Mouse (Mus musculus) erythroblast, adult 5-6 weeks (primary cell): ENCODE measurements around the gene Vsnl1. TPM values are rescaled to one million over a fixed set of nuclear protein-coding genes. Genes with fewer than 3 reads are reported as not detected.
A peak's percentile ranks its signal among the peaks of the same experiment; 100 is the strongest.

ENCODE experiments used
- ATAC-seq: replicated peaks from 2 replicates; pipeline ENCODE4 v1.8.0; 2016; ENCODE audit warnings: moderate number of reproducible peaks, mild to moderate bottlenecking, moderate TSS enrichment, inconsistent platforms; ENCODE audit not compliant: poor library complexity, low FRiP score, severe bottlenecking
- total RNA-seq, 2 experiments: library from RNA; stranded (forward) in 1 of 2; stranded (reverse) in 1 of 2; fragments of 150-400 nt in 1 of 2; fragments of 200-764, 138-1000 nt in 1 of 2; gene quantifications; 2 replicates each; pipeline versions ENCODE4 v1.2.3 to v1.2.4; 2015 to 2017; ENCODE audit warnings: low replicate concordance in 2 of 2

Gene Vsnl1
- not detected in 2 replicates for total RNA-seq (2015; ENCODE audit: low replicate concordance)
- 0.42 TPM in 1 of 2 replicates, not detected in the other for total RNA-seq (2017; ENCODE audit: low replicate concordance)

DNA sequence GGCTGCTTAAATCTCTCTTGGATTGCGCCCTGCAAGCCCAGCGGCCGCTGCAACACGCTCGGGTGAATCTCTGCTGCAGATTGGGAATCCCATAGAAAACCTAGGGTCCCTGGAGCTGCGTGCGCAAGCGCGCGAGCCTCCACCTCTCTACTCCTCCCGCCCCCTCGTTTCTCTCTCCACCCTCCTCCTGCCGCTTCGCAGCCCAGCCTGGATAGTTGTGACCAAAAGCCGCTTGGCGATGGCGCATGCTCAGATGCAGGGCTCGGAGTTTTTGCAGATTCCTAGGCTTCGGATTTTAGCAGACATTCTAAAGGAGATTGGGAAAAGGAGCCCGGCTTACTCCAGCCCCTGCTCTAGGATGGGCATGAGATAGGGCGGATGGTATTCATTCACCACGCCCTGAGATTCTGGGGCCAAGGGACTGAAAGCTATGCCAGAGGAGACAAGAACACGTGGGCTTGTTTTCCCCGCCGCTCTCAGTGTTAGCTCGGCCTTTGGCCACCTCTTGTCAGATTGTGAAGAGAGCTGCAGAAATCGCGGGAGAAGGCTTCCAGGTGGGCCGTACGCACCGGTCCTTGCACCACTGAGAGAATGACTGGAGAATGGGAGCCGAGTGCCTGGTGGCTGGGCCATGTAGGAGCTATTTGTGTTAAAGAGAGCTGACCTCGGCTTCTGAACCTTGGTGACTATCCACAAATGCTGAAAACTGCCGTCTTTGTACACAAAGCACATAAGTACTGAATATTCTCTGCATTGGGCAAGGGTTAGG lies at the start of gene Vsnl1:
Vsnl1 (minus strand) TSS at position 117 of the 769 bp plus-strand sequence.
- ATAC-seq: no peak

DNA sequence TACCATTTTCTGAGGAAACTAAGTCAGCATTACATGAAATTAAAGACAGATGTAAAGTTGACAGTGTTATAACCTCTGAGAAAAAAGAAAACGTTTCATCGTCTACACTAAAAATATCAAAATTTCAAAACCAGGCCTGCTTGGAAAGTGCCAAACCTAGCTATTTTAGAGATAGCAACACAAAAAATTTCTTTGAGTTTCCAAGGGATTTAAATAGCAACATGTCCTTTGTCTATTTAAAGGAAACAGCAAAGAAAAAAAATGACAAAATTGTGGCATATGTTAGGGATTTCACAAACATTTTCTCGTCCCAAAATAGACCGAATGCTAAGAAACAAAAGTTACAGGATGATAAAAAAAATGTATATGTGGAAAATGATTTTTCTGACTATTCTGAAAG lies 20.2 kb upstream of the Vsnl1 start:
- ATAC-seq: no peak

DNA sequence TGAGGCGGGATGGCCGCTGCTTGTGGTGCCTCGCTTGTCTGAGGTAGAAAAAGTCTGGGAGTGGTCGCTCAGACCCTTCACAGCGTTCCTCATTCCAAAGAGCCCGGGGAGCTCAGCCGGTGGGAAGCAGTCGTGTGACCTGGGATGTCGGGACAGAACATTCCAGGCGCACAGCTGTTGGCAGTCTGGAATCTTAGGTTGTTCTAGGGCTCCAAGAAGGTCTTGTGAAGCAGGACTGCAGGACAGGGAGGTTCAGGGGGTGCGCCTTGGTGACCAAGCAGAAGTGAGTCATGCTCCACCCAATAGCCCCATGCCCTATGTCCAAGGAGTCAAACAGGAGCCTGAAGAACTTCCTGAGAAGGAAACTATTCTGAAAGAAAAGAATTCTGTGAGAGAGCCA lies 19.8 kb upstream of the Vsnl1 start:
- ATAC-seq: no peak

DNA sequence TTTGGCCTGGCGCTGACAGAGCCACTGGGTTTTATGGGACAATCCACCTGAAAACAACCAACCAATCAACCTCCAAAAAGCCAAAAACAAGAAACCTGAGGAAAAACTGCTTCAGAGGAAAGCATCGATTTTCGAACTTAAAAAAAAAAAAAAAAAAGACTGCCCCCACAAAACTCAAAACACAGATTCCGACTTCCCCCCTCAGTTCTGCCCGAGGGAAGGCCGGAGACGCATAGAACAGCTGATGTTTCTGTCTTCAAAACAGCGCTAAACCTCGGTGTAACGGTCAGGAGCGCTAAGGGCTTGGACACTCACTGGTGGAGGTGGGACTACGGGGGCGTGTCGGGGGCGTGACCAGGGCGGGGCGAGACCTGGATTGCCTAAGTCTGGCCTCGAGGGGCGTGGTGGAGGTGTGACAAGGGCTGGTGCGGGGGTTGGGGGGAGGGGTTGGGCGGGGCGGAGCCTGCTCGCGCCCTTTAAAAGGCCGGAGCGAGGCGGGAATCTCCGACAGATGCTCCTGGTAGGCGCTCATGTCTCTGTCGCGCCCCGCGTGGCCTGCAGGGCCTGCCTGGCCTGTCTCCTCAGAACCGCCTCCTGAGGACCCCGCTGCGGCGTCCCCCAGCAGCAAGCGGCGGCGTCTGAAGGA lies 19.3 kb upstream of the Vsnl1 start, which contains the start of gene Rad51ap2:
Rad51ap2 (plus strand) TSS at position 531 of the 646 bp plus-strand sequence.
- 0 out of 2 replicates have a peak, but pooled peaks have one; percentile 35 for ATAC-seq

DNA sequence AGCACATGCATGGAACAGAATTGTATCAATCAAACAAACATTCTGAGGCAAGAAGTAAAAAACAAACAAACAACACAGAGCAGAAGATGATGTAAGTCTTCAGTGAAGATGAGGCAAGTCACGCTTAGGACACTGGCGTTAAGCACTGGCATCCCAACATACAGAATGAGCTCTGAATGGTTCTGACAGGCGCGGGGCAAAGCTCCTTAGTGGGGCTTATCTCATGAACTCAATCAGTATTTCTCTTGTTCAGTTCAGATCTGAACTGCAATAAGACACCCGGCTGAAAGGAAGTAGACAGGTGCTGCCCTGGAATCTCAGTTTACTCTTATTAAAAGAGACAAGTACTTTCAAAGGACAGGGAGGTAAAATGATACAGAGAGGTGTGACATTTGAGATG lies 17.7 kb upstream of the Vsnl1 start:
- no peak for ATAC-seq

DNA sequence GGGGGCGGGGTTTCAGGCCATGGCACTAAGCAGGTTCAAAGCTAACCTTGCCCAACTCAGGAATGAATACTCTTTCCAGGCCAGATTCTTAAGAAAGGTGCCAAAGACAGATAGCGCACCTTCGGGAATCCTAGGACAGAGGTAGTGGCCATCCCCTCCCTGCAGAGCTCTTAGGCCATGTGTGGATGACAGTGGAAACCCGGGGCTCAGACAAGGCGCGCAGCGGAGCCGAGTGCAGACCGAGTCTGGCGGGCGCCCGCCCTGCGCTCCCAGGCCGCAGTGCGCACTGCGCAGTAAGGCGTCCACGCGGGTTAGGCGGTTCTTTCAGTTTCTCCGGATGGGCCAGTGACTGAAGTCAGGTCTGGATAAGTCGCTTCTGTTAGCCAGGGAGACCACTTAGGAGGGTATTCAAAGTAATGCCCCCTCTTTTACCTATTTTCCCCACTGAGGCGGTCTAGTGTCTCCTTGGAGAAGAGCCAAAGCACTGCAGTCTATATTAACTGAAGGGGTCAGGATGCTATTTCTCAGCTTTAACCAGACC lies 1.6 kb upstream of the Vsnl1 start:
- no peak for ATAC-seq

DNA sequence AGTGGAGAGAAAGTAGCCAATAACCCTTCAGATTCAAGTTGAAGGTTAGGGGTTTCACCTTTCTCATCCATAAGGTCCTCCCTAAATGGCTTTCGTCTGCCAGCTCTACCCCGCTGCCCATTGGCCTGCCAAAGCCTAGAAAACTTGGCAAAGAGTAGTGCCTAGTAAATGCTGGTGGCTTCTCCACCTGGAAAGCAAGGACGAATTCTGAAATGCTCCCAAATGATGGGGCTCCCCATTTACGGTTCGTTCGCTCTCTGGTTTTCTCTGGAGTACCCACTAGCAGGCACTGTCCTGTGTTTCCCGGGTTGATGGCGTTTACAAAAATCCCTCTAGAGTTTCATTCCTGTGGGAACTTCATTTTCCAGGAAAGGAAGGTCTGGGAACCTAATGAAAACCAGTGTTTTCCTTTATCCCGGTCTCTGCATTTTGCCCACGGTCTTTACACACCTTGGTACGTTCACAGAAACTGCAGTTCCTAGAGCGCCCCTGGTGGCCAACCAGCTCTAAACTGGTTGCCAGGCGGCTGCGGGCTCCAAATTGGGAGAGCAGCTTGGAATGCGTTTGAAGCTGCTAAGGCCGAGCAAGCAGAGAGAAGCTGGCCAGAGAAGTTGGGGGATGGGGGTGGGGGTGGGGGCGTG lies 973 bp upstream of the Vsnl1 start:
- no peak for ATAC-seq

DNA sequence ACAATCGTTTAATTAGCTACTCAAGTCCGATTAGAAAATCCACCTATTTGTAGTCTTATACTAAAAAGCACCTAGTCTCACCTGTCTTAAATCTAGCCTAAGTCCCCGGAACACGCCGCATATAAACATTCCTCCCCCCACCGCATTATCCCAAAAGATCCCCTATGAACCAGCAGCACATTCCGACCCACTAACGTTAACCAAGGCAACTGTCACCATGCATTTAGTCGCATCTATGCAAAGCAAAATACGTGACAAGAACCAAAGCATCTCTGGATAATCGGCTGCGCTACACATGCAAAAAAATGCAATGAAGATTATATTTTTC lies 426 bp downstream of the Vsnl1 start:
- no peak for ATAC-seq

DNA sequence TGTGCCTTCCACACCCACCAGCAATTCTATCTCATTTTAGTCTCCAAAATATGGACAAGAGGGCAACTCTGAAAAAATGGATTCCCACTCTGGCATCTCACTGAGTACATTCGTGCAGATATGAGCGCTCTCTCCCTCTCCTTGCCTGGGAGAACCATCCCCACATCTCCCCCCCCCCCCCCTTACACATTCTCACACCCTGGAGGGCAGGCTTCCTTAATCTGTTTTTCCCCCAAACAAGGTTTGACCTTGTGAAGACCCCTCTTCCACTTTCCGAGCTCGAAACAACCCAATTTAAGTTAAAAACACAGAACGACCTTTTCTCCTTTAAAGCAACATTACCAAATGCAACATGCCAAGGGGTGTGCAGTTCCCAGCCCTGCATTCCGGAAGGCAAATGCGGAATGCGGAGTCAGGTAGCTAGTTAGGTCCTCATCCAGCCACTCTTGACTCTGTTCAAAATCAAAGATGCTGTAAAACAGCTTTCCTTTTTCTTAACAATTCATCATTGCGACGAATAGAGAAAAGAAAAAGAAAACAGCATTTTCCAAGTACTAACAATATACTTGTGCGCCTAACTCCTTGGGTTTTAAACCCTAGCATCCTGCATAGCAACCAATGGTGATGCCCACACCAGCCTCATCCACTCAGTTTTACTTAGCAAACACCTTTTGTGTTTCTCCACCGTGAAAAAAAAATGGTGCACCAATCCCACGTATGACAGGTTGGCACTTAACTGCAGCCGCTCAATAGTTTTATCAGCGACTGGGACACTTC lies 979 bp downstream of the Vsnl1 start:
- no peak for ATAC-seq

DNA sequence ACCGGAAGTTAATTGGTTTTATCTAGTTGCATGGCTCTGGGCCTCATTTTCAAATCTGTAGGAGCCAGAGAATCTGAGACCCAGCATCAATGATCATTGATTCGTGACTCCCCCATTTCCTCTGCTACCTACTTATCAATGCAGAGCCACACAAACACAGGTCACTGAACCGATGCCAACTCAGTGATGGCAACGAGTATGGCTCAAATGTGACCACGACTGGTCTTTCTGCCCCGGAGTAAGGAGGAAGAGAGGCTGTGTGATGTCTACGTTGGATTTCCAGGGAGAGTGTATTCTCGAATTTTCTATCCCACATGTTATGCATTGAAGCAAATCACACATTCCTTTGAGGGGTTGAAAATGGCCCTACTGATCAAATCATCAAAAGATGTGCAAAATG lies 2.0 kb downstream of the Vsnl1 start:
- no peak for ATAC-seq

DNA sequence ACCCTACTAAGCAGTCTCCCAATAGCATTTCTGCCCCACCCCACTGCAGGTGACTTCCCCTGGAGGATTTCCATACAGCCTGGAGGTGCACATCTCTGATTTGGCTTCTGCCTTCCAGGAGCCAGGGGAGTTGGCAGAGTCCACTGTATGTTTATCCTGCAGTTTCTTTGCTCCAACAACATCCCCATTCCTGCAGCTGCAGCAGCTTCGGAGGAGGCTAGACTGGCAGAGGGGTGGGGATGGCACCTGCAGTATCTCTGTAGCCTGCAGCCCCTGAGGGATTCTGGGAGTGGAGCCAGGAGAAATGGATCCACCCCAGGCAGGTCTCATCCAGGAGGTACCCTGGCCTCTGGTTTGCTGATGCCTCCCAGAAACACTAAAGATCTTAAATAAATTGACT lies 2.7 kb downstream of the Vsnl1 start:
- no peak for ATAC-seq

DNA sequence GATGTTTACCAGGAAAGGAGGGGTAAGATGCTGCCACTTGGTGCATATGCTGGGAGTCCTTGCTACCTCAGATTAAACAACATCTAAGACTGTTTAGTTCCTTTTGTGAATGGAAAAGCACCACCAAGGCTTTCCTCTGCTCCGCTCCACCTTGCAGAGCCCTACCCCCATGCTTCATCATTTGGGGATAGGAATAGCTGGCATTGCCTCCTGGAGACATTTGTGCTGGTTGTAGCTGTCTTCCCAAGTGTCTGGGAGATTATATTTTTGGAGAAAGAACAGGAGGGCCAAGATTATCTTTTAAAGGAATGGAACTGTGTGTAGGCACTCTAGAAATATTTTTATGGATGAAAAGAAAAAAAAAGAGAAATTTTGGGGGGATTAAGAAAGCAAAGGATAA lies 3.3 kb downstream of the Vsnl1 start:
- no peak for ATAC-seq

DNA sequence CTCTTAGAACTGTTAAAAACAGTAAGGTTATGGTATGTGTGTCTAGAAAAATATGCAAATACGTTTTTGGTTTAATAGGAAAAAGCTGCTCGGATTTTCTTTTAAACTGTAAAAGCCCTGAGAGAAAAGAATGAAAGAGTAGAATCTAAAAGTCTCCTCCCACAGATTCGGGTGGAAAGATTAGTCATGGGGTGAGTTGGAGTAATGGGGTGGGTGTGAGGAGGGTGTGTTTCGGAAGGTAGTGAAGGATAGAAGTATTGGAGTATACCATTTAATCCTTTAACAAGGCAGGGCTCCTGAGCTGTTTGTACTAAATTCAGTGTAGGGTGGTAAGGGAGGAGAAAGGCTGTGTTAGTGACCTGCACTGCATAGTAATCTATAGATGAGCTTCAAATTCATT lies 9.0 kb downstream of the Vsnl1 start:
- no peak for ATAC-seq

DNA sequence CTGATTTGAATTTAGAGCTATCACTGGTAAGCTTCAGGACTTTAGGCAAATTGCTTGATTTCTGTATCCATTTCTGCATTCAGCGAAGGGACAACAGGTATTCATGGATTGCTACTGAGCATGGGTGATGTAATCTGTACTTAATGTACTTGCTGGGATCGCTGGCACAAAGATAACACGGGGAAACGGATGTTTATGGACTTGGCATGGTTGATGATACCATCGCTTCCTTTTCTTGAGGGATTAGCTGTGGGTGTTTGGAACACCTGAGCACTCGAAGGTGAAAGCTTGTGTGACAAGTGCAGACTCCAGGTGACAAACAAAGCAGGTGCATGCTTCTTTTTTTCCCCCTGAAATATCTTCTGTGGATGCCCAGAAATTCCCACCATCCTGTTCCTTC lies 18.3 kb downstream of the Vsnl1 start:
- no peak for ATAC-seq

DNA sequence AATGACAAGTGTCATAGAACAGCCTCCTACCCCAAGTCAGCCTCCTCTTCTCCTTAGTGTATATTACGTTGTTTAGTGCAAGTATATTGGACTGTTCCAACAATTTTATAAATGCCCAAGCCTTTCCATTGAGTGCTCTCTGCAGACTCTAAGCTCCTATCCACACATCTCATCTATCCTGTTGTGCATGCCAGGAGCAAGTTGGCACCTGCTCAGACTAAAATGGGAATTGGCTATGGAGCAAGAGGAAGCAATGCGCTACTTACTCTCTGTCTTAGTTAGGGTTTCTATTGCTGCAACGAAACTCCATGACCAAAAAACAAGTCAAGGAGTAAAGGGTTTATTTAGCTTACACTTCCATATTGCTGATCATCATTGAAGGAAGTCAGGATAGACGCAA lies 28.7 kb downstream of the Vsnl1 start:
- ATAC-seq: no peak

DNA sequence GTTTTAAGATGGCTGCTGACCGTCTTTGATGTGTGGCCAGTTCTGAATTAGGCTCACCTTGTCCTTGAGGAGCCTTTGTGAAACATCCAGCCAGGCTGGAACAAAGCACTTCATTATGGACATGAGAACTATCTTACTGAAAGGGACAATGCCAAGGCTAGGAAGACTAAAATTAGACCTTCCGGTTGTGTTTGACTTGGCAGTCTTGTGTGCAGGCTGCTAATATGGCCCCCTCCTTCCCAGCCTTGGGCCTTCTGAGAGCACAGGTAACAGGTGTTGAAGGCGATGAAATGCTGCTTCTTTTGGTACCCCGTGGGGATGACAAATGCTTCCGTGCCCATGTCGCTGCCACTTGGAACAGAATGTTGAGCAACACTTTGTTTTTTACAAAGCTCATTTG lies 37.6 kb downstream of the Vsnl1 start:
- no peak for ATAC-seq

DNA sequence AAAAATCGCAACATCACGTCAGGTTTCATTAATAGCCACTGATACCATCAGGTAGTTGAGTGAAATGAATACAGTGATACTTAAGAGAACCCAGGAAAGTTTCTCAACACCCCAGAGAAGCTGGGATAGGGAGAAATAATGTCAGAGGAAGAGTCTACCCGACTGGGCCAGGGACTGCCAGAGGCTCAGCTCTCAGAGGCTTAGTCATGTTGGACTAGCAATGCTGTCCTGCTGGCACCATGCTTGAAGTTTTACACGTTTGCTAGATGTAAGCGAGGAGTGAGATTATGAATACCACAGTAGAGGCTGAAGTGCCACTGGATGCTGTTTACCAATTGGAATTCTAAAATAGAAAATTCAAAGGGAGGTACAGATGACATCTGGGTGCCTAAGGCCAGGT lies 39.4 kb downstream of the Vsnl1 start:
- ATAC-seq: no peak

DNA sequence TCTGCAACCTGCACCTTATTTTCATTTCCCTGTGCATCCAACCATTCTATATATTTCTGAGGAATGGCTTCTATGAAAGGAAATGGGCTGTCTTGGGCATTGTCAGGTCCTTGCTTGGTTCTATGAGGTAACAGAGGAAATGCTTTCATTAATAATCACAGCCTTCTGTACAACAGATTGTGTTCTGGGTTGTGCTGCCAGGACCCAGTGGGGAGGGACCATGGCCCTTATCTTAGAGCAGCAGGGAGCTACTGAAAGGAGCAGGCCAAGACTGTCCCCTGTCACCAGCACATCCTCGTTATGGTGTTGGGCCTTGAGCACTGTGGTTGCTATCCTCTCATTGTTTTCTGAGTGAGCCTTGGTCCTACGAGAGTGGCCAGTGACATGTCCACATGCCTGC lies 40.9 kb downstream of the Vsnl1 start:
- no peak for ATAC-seq

DNA sequence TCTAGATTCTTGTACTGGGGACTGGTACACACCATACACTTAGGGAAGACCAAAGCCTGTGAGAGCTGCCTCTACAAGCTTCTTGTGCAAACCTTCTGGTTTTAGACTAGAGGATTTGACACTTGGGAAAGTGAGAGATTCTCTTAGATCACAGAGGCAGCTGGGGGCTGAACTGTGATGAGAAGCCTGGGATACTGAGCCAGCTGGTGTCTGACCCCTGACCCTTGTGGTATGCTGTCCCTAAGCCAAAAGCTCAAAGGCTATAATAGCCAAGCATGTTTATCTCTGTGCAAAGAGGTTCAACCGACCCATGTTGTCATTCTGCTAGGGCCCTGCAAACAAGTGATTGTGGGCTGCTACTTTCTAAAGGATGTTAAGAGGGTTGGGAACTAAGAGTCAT lies 43.9 kb downstream of the Vsnl1 start:
- no peak for ATAC-seq
